Comparison of ENCODE assay signal across 8 mouse cellular contexts in the genomic region with DNA sequence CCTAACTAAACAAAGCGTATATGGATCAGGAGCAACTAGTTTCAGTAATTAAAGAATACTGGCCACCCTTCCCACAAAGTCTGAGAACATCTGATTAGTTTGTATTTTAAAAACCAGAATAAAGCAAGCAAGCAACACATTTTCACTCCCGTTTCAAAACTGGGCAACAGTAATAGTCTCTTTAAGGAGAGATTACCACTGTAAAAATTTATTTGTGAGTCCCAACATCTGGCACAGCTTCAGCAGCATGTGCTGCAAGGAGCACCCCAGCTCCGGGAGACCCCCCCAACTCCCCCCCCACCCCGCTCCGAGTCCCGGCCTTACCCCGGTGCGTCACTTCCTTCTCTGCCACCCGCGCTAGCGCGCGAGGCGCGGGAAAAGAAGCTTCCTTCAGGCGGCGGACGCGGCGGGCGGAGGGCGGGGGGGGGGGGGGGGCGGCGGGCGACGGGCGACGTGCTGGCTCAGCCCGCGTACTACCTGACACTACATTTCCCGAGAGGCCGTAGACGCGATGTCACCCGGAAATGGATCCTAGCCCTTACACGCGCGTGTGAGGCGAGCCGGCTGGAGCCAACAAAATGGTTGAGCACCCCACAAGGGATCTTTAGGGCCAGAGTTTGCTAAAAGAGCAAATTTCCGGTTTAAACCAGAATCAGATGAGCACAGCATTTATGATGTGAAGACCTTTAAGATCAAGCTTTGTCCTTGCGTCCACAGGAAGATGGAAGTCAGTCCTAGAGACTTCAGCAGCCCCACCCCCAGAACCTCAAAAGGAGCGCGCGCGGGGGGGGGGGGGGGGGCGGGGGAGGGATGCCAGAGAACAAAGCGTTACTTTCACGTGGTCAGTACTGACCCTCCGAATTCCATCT. TPM values are rescaled to one million over a fixed set of nuclear protein-coding genes. Genes with fewer than 3 reads are reported as not detected.
DNase-seq lines count a peak whose midpoint lies in the region; ATAC-seq and TF ChIP-seq lines count a peak whose summit lies in the region.

No protein-coding gene starts in this region.

- peak overlapping the region; percentile 64 for H3K9ac ChIP-seq in embryonic facial prominence, embryonic 14.5 days (ENCODE audit: low read depth, low read length)
- H3K9ac ChIP-seq in limb, embryonic 14.5 days (ENCODE audit: low read depth, low read length, severe bottlenecking): peak overlapping the region; percentile 58
- peak overlapping the region; percentile 52; the same call in 1 of the 2 replicates for H3K9ac ChIP-seq in midbrain, embryonic 16.5 days (ENCODE audit: low read depth, low read length)

- H3K27me3 ChIP-seq in embryonic facial prominence, embryonic 14.5 days (replicated peaks; ENCODE audit: control insufficient read depth, insufficient read depth, low read length): no peaks in the 10 kb centered on the region
- H3K27me3 ChIP-seq in limb, embryonic 14.5 days (ENCODE audit: control insufficient read depth, insufficient read depth, low read length): no peaks in the 10 kb centered on the region
- no peaks in the 10 kb centered on the region for H3K27me3 ChIP-seq in midbrain, embryonic 16.5 days (ENCODE audit: control insufficient read depth, insufficient read depth, low read depth, low read length)
- no peaks in the 10 kb centered on the region for H3K27me3 ChIP-seq in spleen, adult 2 months (ENCODE audit: control insufficient read depth, insufficient read depth, low read length)

- peak; percentile 92 for DNase-seq in 416B (ENCODE audit: low read depth)
- peak; percentile 38 to 46 for DNase-seq in adrenal gland, postnatal 4 days (ENCODE audit: low spot score in 2 of 2)
- DNase-seq in embryonic facial prominence, embryonic 14.5 days (ENCODE audit: low spot score): peak; percentile 96
- DNase-seq in heart, adult 9 months (ENCODE audit: low spot score in 2 of 2): peak; percentile 82 to 92
- DNase-seq in kidney, adult 9 months: peak; percentile 89
- DNase-seq in limb, embryonic 14.5 days (ENCODE audit: low spot score): peak; percentile 87
- peak; percentile 65 to 70 for DNase-seq in spleen, adult 2 months (ENCODE audit: low read depth in 1 of 2, low spot score in 2 of 2)

- ATAC-seq in embryonic facial prominence, embryonic 14.5 days (ENCODE audit: low read depth): peak; percentile 96
- ATAC-seq in limb, embryonic 14.5 days (ENCODE audit: low FRiP score, low read depth): peak; percentile 93
- peak; percentile 97 for ATAC-seq in midbrain, embryonic 16.5 days

- TF ChIP-seq POLR2A in limb, embryonic 14.5 days (IDR thresholded peaks at IDR 0.05; ENCODE audit: borderline replicate concordance, extremely low read depth, insufficient read depth, insufficient read length): peak; percentile 48; the same call in 1 of the 2 replicates
- no peak for TF ChIP-seq POLR2A in spleen, adult 2 months (IDR thresholded peaks at IDR 0.05; ENCODE audit: low read depth, low read length)

- under 1% methylated on average over 18 of the region's 50 CpGs for WGBS in embryonic facial prominence, embryonic 14.5 days
- under 1% methylated on average over 30 of the region's 50 CpGs for WGBS in limb, embryonic 14.5 days
- under 1% methylated on average over 22 of the region's 50 CpGs for WGBS in midbrain, embryonic 16.5 days
- under 1% methylated on average over 33 of the region's 50 CpGs for WGBS in spleen, adult 2 months

- H3K4me3 ChIP-seq in embryonic facial prominence, embryonic 14.5 days (ENCODE audit: low read depth, low read length): peak overlapping the region; percentile 45
- peak overlapping the region; percentile 46 for H3K4me3 ChIP-seq in limb, embryonic 14.5 days (replicated peaks; ENCODE audit: low read length)
- H3K4me3 ChIP-seq in midbrain, embryonic 16.5 days (ENCODE audit: low read depth, low read length): peak overlapping the region; percentile 45
- peak overlapping the region; percentile 62 for H3K4me3 ChIP-seq in spleen, adult 2 months (ENCODE audit: extremely low read depth, insufficient read depth, insufficient read length)

- H3K4me2 ChIP-seq in embryonic facial prominence, embryonic 14.5 days (ENCODE audit: low read depth, low read length): peak overlapping the region; percentile 67
- H3K4me2 ChIP-seq in limb, embryonic 14.5 days (replicated peaks; ENCODE audit: low read depth, low read length, severe bottlenecking): peak overlapping the region; percentile 62
- peak overlapping the region; percentile 58 for H3K4me2 ChIP-seq in midbrain, embryonic 16.5 days (ENCODE audit: low read length)

- H3K36me3 ChIP-seq in embryonic facial prominence, embryonic 14.5 days (ENCODE audit: control insufficient read depth, insufficient read depth, low read length): 0 out of 2 replicates have a peak, but pooled peaks cover 11% of the 10 kb centered on the region
- peaks cover 13% of the 10 kb centered on the region for H3K36me3 ChIP-seq in limb, embryonic 14.5 days (ENCODE audit: control insufficient read depth, insufficient read depth, low read length)
- H3K36me3 ChIP-seq in midbrain, embryonic 16.5 days (ENCODE audit: control insufficient read depth, insufficient read depth, low read length): no peaks in the 10 kb centered on the region
- H3K36me3 ChIP-seq in spleen, adult 2 months (ENCODE audit: control insufficient read depth, insufficient read depth, low read length): no peaks in the 10 kb centered on the region

- peaks cover 14% of the 10 kb centered on the region; the same call in 1 of the 2 replicates for H3K4me1 ChIP-seq in embryonic facial prominence, embryonic 14.5 days (ENCODE audit: control insufficient read depth, insufficient read depth, low read length)
- peaks cover 2% of the 10 kb centered on the region; the same call in 1 of the 2 replicates for H3K4me1 ChIP-seq in limb, embryonic 14.5 days (ENCODE audit: control insufficient read depth, insufficient read depth, low read length)
- H3K4me1 ChIP-seq in midbrain, embryonic 16.5 days (ENCODE audit: control insufficient read depth, insufficient read depth, low read length): peaks cover 21% of the 10 kb centered on the region
- H3K4me1 ChIP-seq in spleen, adult 2 months (ENCODE audit: control insufficient read depth, insufficient read depth, insufficient read length): no peaks in the 10 kb centered on the region; the same call in 1 of the 2 replicates

- H3K27ac ChIP-seq in embryonic facial prominence, embryonic 14.5 days (replicated peaks; ENCODE audit: low read depth, low read length): peak overlapping the region; percentile 96
- peak overlapping the region; percentile 92 for H3K27ac ChIP-seq in limb, embryonic 14.5 days (replicated peaks; ENCODE audit: low read depth, low read length)
- peak overlapping the region; percentile 89 for H3K27ac ChIP-seq in midbrain, embryonic 16.5 days (ENCODE audit: low read length)
- peak overlapping the region; percentile 89 for H3K27ac ChIP-seq in spleen, adult 2 months (ENCODE audit: insufficient read depth, low read length)

- no peaks in the 10 kb centered on the region for H3K9me3 ChIP-seq in embryonic facial prominence, embryonic 14.5 days (ENCODE audit: control insufficient read depth, low read length)
- no peaks in the 10 kb centered on the region for H3K9me3 ChIP-seq in limb, embryonic 14.5 days (ENCODE audit: control insufficient read depth, low read length)
- no peaks in the 10 kb centered on the region for H3K9me3 ChIP-seq in midbrain, embryonic 16.5 days (replicated peaks; ENCODE audit: control insufficient read depth, low read length, poor library complexity, severe bottlenecking)

- no peak for TF ChIP-seq CTCF in spleen, adult 2 months (IDR thresholded peaks at IDR 0.05; ENCODE audit: extremely low read depth, insufficient read depth, insufficient read length, insufficient replicate concordance)

RNA-seq across cellular contexts. Expression of gene Zcchc13, which starts 13.6 kb away (rescaled TPM):
- not detected for total RNA-seq in adrenal gland, postnatal 4 days (2021)
- not detected in 2 replicates for polyA plus RNA-seq in embryonic facial prominence, embryonic 14.5 days (2014; fragmentation: Nextera tagmentation; extraction: Ambion mirVana)
- polyA plus RNA-seq in limb, embryonic 14.5 days (2012; rRNA removed): not detected in 2 replicates
- not detected in 2 replicates for polyA plus RNA-seq in limb, embryonic 14.5 days (2014; fragmentation: Nextera tagmentation; extraction: Ambion mirVana)
- not detected in 2 replicates for polyA plus RNA-seq in midbrain, embryonic 16.5 days (2015; fragmentation: Nextera tagmentation; extraction: Ambion mirVana)
- not detected in 2 replicates for polyA plus RNA-seq in spleen, adult 2 months (2012; rRNA removed)

Comparison
In these comparisons a context has a peak if more than half of its experiments do, and no peak if none do; other contexts are left out.
1. Peak in every context shown above with its lines: DNase-seq, ATAC-seq, H3K4me3 ChIP-seq and H3K27ac ChIP-seq.
2. DNase-seq: peak in every context shown above with its lines; median percentile 96 in embryonic facial prominence, embryonic 14.5 days; 92 in 416B; 89 in kidney, adult 9 months; 87 in heart, adult 9 months; 87 in limb, embryonic 14.5 days; 68 in spleen, adult 2 months; 42 in adrenal gland, postnatal 4 days.